Mouse (Mus musculus) kidney, adult 8-10 months (tissue): Measurements from ENCODE around the gene Hhat.

Source experiments
- DNase-seq, 2 experiments: peaks; one replicate each; pipeline ENCODE4 v3.0.0; 2022

Hhat gene

GRCm38 (mm10) chr1:192650023-192650422 is 121.0 kb downstream of the Hhat start:
- no peak for DNase-seq

- no peak for DNase-seq
Measured at GRCm38 (mm10) chr1:192649233-192649632, 121.8 kb downstream of the Hhat start.

- no peak for DNase-seq
Measured at GRCm38 (mm10) chr1:192647361-192647760, 123.7 kb downstream of the Hhat start.

GRCm38 (mm10) chr1:192642126-192642525 is 128.9 kb downstream of the Hhat start:
- DNase-seq, result no peak

GRCm38 (mm10) chr1:192639175-192639574 is 131.8 kb downstream of the Hhat start:
- no peak for DNase-seq

- DNase-seq, result no peak
Measured at GRCm38 (mm10) chr1:192621843-192622242, 149.2 kb downstream of the Hhat start.

- no peak for DNase-seq
Measured at GRCm38 (mm10) chr1:192613271-192613670, 157.8 kb downstream of the Hhat start.

GRCm38 (mm10) chr1:192611996-192612739 is 158.9 kb downstream of the Hhat start:
- peak; percentile 82 to 85 for DNase-seq

- DNase-seq, result no peak
Measured at GRCm38 (mm10) chr1:192606876-192607275, 164.1 kb downstream of the Hhat start.

GRCm38 (mm10) chr1:192604413-192604812 is 166.6 kb downstream of the Hhat start:
- DNase-seq, result no peak

GRCm38 (mm10) chr1:192603556-192603955 is 167.5 kb downstream of the Hhat start:
- DNase-seq, result peak; percentile 26 to 43

- DNase-seq, result peak in 1 of 2 experiments; percentile 29
Measured at GRCm38 (mm10) chr1:192601206-192601605, 169.8 kb downstream of the Hhat start.

- no peak for DNase-seq
Measured at GRCm38 (mm10) chr1:192599746-192600145, 171.3 kb downstream of the Hhat start.

GRCm38 (mm10) chr1:192598380-192598779 is 172.6 kb downstream of the Hhat start:
- DNase-seq, result peak; percentile 63 to 84

GRCm38 (mm10) chr1:192595426-192595825 is 175.6 kb downstream of the Hhat start:
- no peak for DNase-seq

GRCm38 (mm10) chr1:192593492-192593891 is 177.5 kb downstream of the Hhat start:
- DNase-seq, result no peak

GRCm38 (mm10) chr1:192587451-192587850 is 183.6 kb downstream of the Hhat start:
- DNase-seq, result no peak

GRCm38 (mm10) chr1:192585289-192585688 is 185.7 kb downstream of the Hhat start:
- no peak for DNase-seq

GRCm38 (mm10) chr1:192582921-192583320 is 188.1 kb downstream of the Hhat start:
- no peak for DNase-seq

- no peak for DNase-seq
Measured at GRCm38 (mm10) chr1:192564691-192565090, 206.3 kb downstream of the Hhat start.

- peak; percentile 25 to 51 for DNase-seq
Measured at GRCm38 (mm10) chr1:192559341-192559740, 211.7 kb downstream of the Hhat start.

- DNase-seq, result no peak
Measured at GRCm38 (mm10) chr1:192557978-192558594, 212.9 kb downstream of the Hhat start.

- no peak for DNase-seq
Measured at GRCm38 (mm10) chr1:192555516-192555915, 215.5 kb downstream of the Hhat start.

- no peak for DNase-seq
Measured at GRCm38 (mm10) chr1:192550561-192550960, 220.5 kb downstream of the Hhat start.
